8 mouse cellular contexts compared by ENCODE assay signal in genomic region chr3:28262371-28263001, GRCm38 (mm10). TPM values are rescaled to one million over a fixed set of nuclear protein-coding genes. Genes with fewer than 3 reads are reported as not detected.
DNase-seq lines count a peak whose midpoint lies in the region; ATAC-seq lines count a peak whose summit lies in the region.

No protein-coding gene starts in this region.

- peak overlapping the region; percentile 84 for H3K4me2 ChIP-seq in forebrain, embryonic 16.5 days (ENCODE audit: low read length)
- H3K4me2 ChIP-seq in lung, embryonic 16.5 days (ENCODE audit: low read depth, low read length) = peak overlapping the region; percentile 87

- intact Hi-C loops in heart, postnatal 25 days (cut with DNase I) = loop anchor here (10.0 kb wide), 2 partner anchors 102 to 142 kb away; no protein-coding TSS in a partner anchor

- no peaks in the 10 kb centered on the region for H3K36me3 ChIP-seq in forebrain, embryonic 16.5 days (ENCODE audit: control insufficient read depth, insufficient read depth)
- H3K36me3 ChIP-seq in lung, embryonic 16.5 days (ENCODE audit: control insufficient read depth, insufficient read depth, low read length) = no peaks in the 10 kb centered on the region

- H3K4me1 ChIP-seq in brown adipose tissue, adult 24 weeks (ENCODE audit: control insufficient read depth, insufficient read depth, insufficient read length, low read length) = no peaks in the 10 kb centered on the region
- H3K4me1 ChIP-seq in forebrain, embryonic 16.5 days (replicated peaks; ENCODE audit: control insufficient read depth, insufficient read depth, low read length) = peaks cover 19% of the 10 kb centered on the region
- H3K4me1 ChIP-seq in lung, embryonic 16.5 days (replicated peaks; ENCODE audit: control insufficient read depth, insufficient read depth, low read length) = peaks cover 15% of the 10 kb centered on the region

- H3K4me3 ChIP-seq in brown adipose tissue, adult 24 weeks (ENCODE audit: insufficient read depth, low read depth, low read length) = peak overlapping the region; percentile 73
- H3K4me3 ChIP-seq in forebrain, embryonic 16.5 days (replicated peaks; ENCODE audit: low read length) = peak overlapping the region; percentile 86
- H3K4me3 ChIP-seq in lung, embryonic 16.5 days (ENCODE audit: low read length) = peak overlapping the region; percentile 66

- ATAC-seq in forebrain, embryonic 16.5 days = peak; percentile 59
- ATAC-seq in lung, embryonic 16.5 days (ENCODE audit: low read depth) = peak; percentile 81

- peak overlapping the region; percentile 94 for H3K9ac ChIP-seq in forebrain, embryonic 16.5 days (replicated peaks; ENCODE audit: low read depth, low read length)
- peak overlapping the region; percentile 74 for H3K9ac ChIP-seq in lung, embryonic 16.5 days (ENCODE audit: low read length)

- WGBS in forebrain, embryonic 16.5 days = under 1% methylated on average over 33 of the region's 33 CpGs
- WGBS in lung, embryonic 16.5 days = under 1% methylated on average over 33 of the region's 33 CpGs

- H3K9me3 ChIP-seq in forebrain, embryonic 16.5 days (ENCODE audit: control insufficient read depth, low read length) = no peaks in the 10 kb centered on the region
- H3K9me3 ChIP-seq in lung, embryonic 16.5 days (ENCODE audit: control insufficient read depth, low read length) = no peaks in the 10 kb centered on the region

- no peaks in the 10 kb centered on the region for H3K27me3 ChIP-seq in forebrain, embryonic 16.5 days (replicated peaks; ENCODE audit: control insufficient read depth, insufficient read depth, low read length)
- H3K27me3 ChIP-seq in lung, embryonic 16.5 days (ENCODE audit: control insufficient read depth, insufficient read depth, low read depth, low read length) = no peaks in the 10 kb centered on the region

- no peak overlapping the region for H3K27ac ChIP-seq in brown adipose tissue, adult 24 weeks (replicated peaks; ENCODE audit: low read depth, low read length)
- peak overlapping the region; percentile 96 for H3K27ac ChIP-seq in forebrain, embryonic 16.5 days (ENCODE audit: low read length)
- H3K27ac ChIP-seq in lung, embryonic 16.5 days (ENCODE audit: low read length) = peak overlapping the region; percentile 28

- peak; percentile 46 for DNase-seq in ES-CJ7 (ENCODE audit: low read depth, low spot score)
- peak; percentile 39 for DNase-seq in heart, postnatal 25 days (ENCODE audit: low spot score)
- peak; percentile 62 for DNase-seq in layer of hippocampus, adult 9-11 months
- DNase-seq in ovary, postnatal 36 days (ENCODE audit: low spot score) = peak; percentile 65
- peak; percentile 66 to 69 for DNase-seq in thymus, postnatal 36 days

RNA-seq across cellular contexts. Expression of gene Tnik, which starts 0.5 kb away (rescaled TPM):
- polyA plus RNA-seq in brown adipose tissue, adult 24 weeks (2012; ENCODE audit: insufficient read depth, insufficient read length, missing spikeins) = 0.54 and 1.4 TPM in 2 replicates
- 90.9 and 111 TPM in 2 replicates for polyA plus RNA-seq in forebrain, embryonic 16.5 days (2015; fragmentation: Nextera tagmentation; extraction: Ambion mirVana)
- total RNA-seq in heart, postnatal 25 days (2021) = 10 to 100 TPM; 32.2 to 37.1 TPM
- 10.4 and 11.1 TPM in 2 replicates for polyA plus RNA-seq in lung, embryonic 16.5 days (2015; fragmentation: Nextera tagmentation; extraction: Ambion mirVana)
